Mouse (Mus musculus) E14TG2a.4 (cell line): Measurements from ENCODE around the gene Kansl1.

ENCODE experiments used
- H3K27me3 ChIP-seq: 2 replicates; pipeline ENCODE4 v1.6.1; 2014; ENCODE audit warnings: low read length, control low read depth; ENCODE audit not compliant: insufficient read depth
- H3K36me3 ChIP-seq: 2 replicates; pipeline ENCODE4 v1.6.1; 2014; ENCODE audit warnings: low read length, control low read depth; ENCODE audit not compliant: insufficient read depth
- H3K4me1 ChIP-seq: replicated peaks from 2 replicates; pipeline ENCODE4 v1.6.1; 2014; ENCODE audit warnings: low read depth, low read length, control low read depth
- H3K4me3 ChIP-seq: replicated peaks from 2 replicates; pipeline ENCODE4 v1.5.1; 2014; ENCODE audit warnings: mild to moderate bottlenecking, low read length
- H3K9me3 ChIP-seq: 2 replicates; pipeline ENCODE4 v1.6.1; 2014; ENCODE audit warnings: low read length, control low read depth
- CTCF ChIP-seq: conservative IDR thresholded peaks from 2 replicates; pipeline ENCODE4 v1.5.1; 2014; ENCODE audit warnings: low read length
- NANOG ChIP-seq: IDR thresholded peaks from 2 replicates; pipeline ENCODE4 v1.6.1; 2014; ENCODE audit warnings: borderline replicate concordance, low read length, mixed read lengths
- POU5F1 ChIP-seq: IDR thresholded peaks from 2 replicates; pipeline ENCODE4 v1.6.1; 2014; ENCODE audit warnings: low read length, borderline replicate concordance

Kansl1 gene

DNA sequence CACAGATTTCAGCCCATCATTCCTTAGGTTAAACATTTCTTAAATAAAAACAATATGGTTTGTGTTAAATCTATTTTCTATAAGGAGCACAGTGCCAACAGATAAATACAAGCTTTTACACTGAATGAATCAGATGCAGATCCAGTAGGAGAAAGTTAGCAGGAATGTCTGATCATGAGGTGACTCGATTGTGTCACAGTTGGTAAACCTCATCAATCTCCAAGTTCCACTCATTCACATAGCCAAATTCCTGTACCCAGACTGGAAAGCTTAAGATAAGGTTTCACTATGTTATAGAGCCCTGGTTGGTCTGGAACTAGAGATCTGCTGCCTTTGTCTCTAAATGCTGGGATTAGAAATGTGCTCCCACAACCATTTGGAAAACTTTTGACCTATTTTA lies 33.5 kb downstream of the Kansl1 start:
- peaks cover 73% of the 10 kb centered on the region for H3K4me1 ChIP-seq
- no peaks in the 10 kb centered on the region for H3K9me3 ChIP-seq
- TF ChIP-seq POU5F1 (no peak), CTCF (no peak), NANOG (no peak)
- H3K36me3 ChIP-seq, result peaks cover 7% of the 10 kb centered on the region; the same call in 1 of the 2 replicates
- no peak overlapping the region for H3K4me3 ChIP-seq
- no peaks in the 10 kb centered on the region for H3K27me3 ChIP-seq

DNA sequence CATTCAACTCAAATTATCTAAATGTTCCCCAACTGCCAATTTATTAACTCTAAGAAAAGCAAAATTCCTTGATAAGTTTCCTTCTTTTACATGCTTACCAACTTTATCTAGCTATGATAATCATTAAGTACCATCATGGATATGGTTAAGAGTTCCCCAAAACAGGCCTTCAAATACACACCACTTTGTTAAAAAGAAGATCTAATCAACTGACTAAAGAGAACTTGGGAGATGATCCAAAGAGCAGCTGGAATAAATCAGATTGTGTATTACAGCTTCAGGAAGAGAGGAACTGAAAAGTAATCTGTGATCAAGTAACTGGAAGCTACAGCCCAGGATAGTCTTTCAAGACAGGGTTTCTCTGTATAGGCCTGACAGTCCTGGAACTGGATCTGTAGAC lies 36.4 kb downstream of the Kansl1 start:
- H3K36me3 ChIP-seq, result peaks cover 20% of the 10 kb centered on the region
- TF ChIP-seq CTCF (no peak), POU5F1 (no peak), NANOG (no peak)

DNA sequence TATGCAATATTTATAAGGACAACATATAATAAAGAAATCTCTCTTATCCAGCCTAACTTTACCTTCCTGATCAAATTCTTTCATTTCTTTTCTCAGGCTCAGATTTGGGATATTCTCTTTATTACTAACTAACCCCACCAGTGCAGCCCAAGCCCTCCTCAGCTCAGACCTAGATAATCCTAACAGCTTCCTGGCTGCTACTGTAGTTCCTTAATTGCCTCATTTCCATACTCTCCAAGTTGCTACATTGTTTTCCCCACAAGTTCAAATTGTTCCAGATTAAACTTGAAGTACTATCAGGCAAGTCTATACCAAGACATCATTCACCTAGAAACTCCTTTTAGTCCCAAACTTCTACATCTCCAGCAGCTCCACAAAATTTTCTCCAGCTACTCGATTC lies 36.9 kb downstream of the Kansl1 start:
- Histone ChIP-seq H3K4me3 (no peak overlapping the region), H3K9me3 (no peaks in the 10 kb centered on the region), H3K36me3 (peaks cover 22% of the 10 kb centered on the region), H3K27me3 (no peaks in the 10 kb centered on the region), H3K4me1 (peaks cover 58% of the 10 kb centered on the region)
- TF ChIP-seq NANOG (no peak), POU5F1 (no peak), CTCF (no peak)

More for the DNA sequence above, 36.4 kb downstream of the Kansl1 start:
- Histone ChIP-seq H3K4me3 (no peak overlapping the region), H3K9me3 (no peaks in the 10 kb centered on the region), H3K4me1 (peaks cover 58% of the 10 kb centered on the region), H3K27me3 (no peaks in the 10 kb centered on the region)

DNA sequence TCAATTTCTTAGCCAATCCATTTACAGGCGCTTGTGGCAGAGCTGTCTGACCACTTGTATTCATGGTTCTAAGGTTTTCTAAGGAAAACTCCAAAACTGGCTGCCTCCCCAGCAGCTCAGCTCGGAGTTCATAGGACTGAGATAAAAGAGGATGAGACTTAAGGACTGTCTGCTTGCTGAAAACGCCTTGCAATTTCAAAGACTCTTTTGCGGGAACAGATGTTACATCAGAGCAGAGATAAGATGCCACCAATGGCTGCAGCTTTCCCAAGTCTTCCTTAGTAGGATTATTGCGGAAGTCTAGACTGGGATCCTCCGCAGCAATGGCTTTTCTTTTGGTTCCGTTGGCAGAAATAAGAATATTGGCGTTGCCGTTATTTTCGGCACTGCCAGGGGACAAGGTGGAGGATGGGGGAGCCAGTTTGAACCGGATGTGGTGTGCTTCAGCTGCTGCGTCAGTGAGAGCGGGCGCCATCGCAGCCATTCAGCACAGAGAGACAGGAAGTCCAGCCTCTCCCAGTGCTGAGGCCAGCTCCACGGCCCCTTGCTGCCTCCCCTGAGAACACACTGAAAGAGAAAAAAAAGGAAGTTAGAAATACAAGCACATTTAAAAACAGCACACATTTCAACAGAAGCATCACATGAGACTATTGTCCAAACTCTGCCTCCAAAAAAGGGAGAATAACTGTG lies 43.8 kb downstream of the Kansl1 start:
- H3K4me3 ChIP-seq, result peak overlapping the region; percentile 56
- no peaks in the 10 kb centered on the region for H3K9me3 ChIP-seq
- no peaks in the 10 kb centered on the region for H3K27me3 ChIP-seq
- H3K36me3 ChIP-seq, result peaks cover 66% of the 10 kb centered on the region
- H3K4me1 ChIP-seq, result peaks cover 74% of the 10 kb centered on the region
- TF ChIP-seq NANOG (no peak), CTCF (no peak), POU5F1 (no peak)

DNA sequence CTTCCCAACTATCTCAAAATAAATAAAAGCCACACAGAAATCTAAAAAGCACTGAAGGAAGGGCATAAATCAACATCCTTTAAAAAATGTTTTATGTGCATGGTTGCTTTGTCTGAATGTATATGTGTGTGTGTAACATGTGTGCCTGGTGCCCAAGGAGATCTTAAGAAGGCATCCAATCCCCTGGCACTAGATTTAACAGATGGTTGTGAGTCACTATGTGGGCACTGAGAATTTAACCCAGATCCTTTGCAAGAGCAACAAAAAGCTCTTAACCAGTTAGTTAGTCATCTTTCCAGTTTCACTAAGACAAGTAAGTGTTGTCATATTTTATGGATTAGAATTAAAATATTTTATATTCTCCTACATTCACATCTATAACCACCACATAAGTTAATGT lies 56.4 kb downstream of the Kansl1 start:
- no peaks in the 10 kb centered on the region for H3K27me3 ChIP-seq
- H3K4me1 ChIP-seq, result peaks cover 25% of the 10 kb centered on the region
- H3K9me3 ChIP-seq, result no peaks in the 10 kb centered on the region
- no peak for TF ChIP-seq POU5F1
- TF ChIP-seq CTCF, result no peak
- TF ChIP-seq NANOG, result no peak
- H3K36me3 ChIP-seq, result peaks cover 63% of the 10 kb centered on the region
- no peak overlapping the region for H3K4me3 ChIP-seq

DNA sequence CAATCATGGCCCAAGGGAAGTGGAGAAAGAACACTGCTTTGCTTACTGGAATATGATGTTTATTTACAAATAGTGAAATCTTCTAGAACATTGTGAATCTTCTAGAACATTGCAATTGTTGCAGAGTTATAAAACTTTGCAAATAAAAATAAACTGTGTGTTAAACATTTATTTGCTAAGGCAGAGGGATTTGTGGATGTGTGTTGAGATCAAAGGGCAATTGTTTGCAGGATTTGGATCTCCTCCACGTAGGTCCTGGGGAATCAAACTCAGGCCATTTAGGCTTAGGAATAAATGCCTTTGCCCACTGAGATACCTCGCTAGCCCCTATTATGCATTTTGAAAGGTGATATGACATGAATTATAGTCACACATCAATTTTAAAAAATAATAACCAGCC lies 61.3 kb downstream of the Kansl1 start:
- Histone ChIP-seq H3K36me3 (peaks cover 65% of the 10 kb centered on the region), H3K27me3 (no peaks in the 10 kb centered on the region), H3K4me3 (no peak overlapping the region), H3K4me1 (peaks cover 31% of the 10 kb centered on the region), H3K9me3 (no peaks in the 10 kb centered on the region)
- TF ChIP-seq POU5F1 (no peak), NANOG (no peak), CTCF (no peak)

DNA sequence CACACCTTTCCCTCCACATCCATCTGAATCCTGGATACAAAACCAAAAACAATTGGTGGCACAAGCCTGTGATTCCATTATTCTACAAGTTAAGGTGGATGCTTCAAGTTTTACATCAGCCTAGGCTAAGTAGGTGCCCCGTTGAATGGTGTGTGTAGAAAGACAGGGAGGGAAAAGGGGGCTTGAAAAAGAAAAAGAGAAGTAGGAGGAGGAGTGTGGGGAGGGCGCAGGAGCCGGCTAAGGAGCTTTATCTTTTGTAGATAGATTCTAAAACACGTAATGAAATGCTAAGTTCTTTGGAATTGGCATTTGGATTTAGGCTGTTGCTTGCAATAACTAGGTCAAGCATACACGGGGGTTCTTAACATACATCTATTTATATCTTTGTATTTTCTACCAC lies 67.7 kb downstream of the Kansl1 start:
- TF ChIP-seq POU5F1 (no peak), NANOG (no peak), CTCF (no peak)
- peaks cover 58% of the 10 kb centered on the region for H3K36me3 ChIP-seq
- H3K27me3 ChIP-seq, result no peaks in the 10 kb centered on the region
- peaks cover 37% of the 10 kb centered on the region for H3K4me1 ChIP-seq
- H3K4me3 ChIP-seq, result no peak overlapping the region
- H3K9me3 ChIP-seq, result no peaks in the 10 kb centered on the region

DNA sequence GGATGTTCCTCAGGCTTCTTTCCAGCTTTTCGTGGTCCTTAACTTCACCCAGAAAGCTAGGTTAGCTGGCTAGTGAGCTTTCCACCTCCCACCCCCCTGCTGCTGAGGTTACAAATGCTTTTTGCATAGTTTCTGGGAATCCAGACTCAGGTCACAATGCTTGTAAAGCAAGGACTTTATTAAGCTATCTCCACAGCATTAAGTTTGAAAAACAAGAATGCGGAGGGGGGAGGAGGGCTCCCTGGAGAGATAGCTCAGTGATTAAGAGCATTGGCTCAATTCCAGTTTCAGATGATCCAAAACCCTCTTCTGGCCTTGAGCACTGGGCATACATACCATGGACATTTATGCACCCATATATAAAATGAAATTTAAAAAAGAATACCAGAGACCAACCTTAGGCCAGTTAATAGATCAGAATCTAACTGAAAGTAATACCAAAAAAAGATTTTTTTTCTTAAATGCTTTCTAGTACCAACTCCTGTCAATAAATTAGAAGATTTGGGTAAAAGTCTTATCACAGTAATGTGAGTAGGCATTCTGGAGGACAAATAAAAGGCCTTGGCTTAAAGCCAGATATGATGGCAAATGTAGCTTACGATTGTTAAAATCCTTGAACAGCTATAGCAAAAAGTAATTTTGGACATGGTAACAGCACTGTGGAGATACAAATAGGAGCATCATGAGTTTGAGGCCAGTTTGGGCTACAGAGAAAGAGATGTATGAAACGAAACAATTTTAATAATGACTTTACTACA lies 69.0 kb downstream of the Kansl1 start:
- H3K4me1 ChIP-seq, result peaks cover 39% of the 10 kb centered on the region
- H3K27me3 ChIP-seq, result no peaks in the 10 kb centered on the region
- no peak overlapping the region for H3K4me3 ChIP-seq
- no peak for TF ChIP-seq CTCF
- TF ChIP-seq POU5F1, result no peak
- no peaks in the 10 kb centered on the region for H3K9me3 ChIP-seq
- H3K36me3 ChIP-seq, result peaks cover 62% of the 10 kb centered on the region
